ENCODE assay signal across 9 mouse cellular contexts in genomic region chr4:144404456-144405086, GRCm38 (mm10). TPM values are rescaled to one million over a fixed set of nuclear protein-coding genes. Genes with fewer than 3 reads are reported as not detected.
DNase-seq lines count a peak whose midpoint lies in the region; ATAC-seq and TF ChIP-seq lines count a peak whose summit lies in the region.
"Had no signal": no experiment of that assay in that cellular context is flagged by ENCODE, and none has a peak within 500 bp of the region (broad histone marks: within the 10 kb centered on the region; RNA-seq: fewer than 3 reads in every experiment).

No protein-coding gene starts in this region.

- no peaks in the 10 kb centered on the region for H3K27me3 ChIP-seq in heart, embryonic 15.5 days
- H3K27me3 ChIP-seq in kidney, postnatal 0 days (ENCODE audit: insufficient read depth, low read length): no peaks in the 10 kb centered on the region
- H3K27me3 ChIP-seq in stomach, postnatal 0 days (ENCODE audit: control insufficient read depth, insufficient read depth, low read length): no peaks in the 10 kb centered on the region
- H3K27me3 ChIP-seq: Patski had no signal

- no peak for TF ChIP-seq EP300 in stomach, postnatal 0 days (optimal IDR thresholded peaks at IDR 0.05)

- peak overlapping the region; percentile 48 for H3K9ac ChIP-seq in heart, embryonic 15.5 days
- peak overlapping the region; percentile 37; the same call in 1 of the 2 replicates for H3K9ac ChIP-seq in kidney, postnatal 0 days (ENCODE audit: low read depth, low read length)
- peak overlapping the region; percentile 54 for H3K9ac ChIP-seq in stomach, postnatal 0 days (ENCODE audit: low read length)

- WGBS in heart, embryonic 15.5 days: 5% methylated on average over 17 of the region's 17 CpGs
- WGBS in kidney, postnatal 0 days: 3% methylated on average over 16 of the region's 17 CpGs
- WGBS in stomach, postnatal 0 days: 1% methylated on average over 17 of the region's 17 CpGs

- H3K9me3 ChIP-seq in heart, embryonic 15.5 days (replicated peaks): no peaks in the 10 kb centered on the region
- no peaks in the 10 kb centered on the region for H3K9me3 ChIP-seq in kidney, postnatal 0 days (replicated peaks; ENCODE audit: low read length)
- no peaks in the 10 kb centered on the region for H3K9me3 ChIP-seq in stomach, postnatal 0 days (ENCODE audit: control insufficient read depth, low read length)

- ATAC-seq in heart, embryonic 15.5 days (replicated peaks; ENCODE audit: insufficient number of reproducible peaks, insufficient read depth, low FRiP score, low read depth): peak; percentile 77
- peak; percentile 90 for ATAC-seq in kidney, postnatal 0 days (replicated peaks; ENCODE audit: low FRiP score, low read depth)
- peak; percentile 92 for ATAC-seq in stomach, postnatal 0 days (ENCODE audit: low FRiP score, low TSS enrichment)
- ATAC-seq: Patski had no signal

- intact Hi-C loops in left cerebral cortex, postnatal 4 days (cut with DNase I): no loop called here

- peak overlapping the region; percentile 73 for H3K4me2 ChIP-seq in heart, embryonic 15.5 days
- peak overlapping the region; percentile 56 for H3K4me2 ChIP-seq in kidney, postnatal 0 days (ENCODE audit: low read length)
- H3K4me2 ChIP-seq in stomach, postnatal 0 days (replicated peaks; ENCODE audit: low read depth): peak overlapping the region; percentile 60

- TF ChIP-seq CTCF in kidney, postnatal 0 days (IDR thresholded peaks at IDR 0.05; ENCODE audit: low read depth): no peak
- no peak for TF ChIP-seq CTCF in stomach, postnatal 0 days (IDR thresholded peaks at IDR 0.05; ENCODE audit: low read depth)

- peaks cover 9% of the 10 kb centered on the region for H3K4me1 ChIP-seq in heart, embryonic 15.5 days (replicated peaks)
- no peaks in the 10 kb centered on the region for H3K4me1 ChIP-seq in kidney, postnatal 0 days (replicated peaks; ENCODE audit: insufficient read depth, low read length)
- H3K4me1 ChIP-seq in stomach, postnatal 0 days (replicated peaks; ENCODE audit: control insufficient read depth, insufficient read depth): no peaks in the 10 kb centered on the region

- peak; percentile 1 for DNase-seq in left cerebral cortex, postnatal 4 days
- no peak for DNase-seq in left cerebral cortex, adult 18-20 months (ENCODE audit: low spot score in 2 of 2)
- DNase-seq in kidney, postnatal 0 days (ENCODE audit: low spot score): peak; percentile 79
- DNase-seq in lung, postnatal 25 days (ENCODE audit: low spot score): peak; percentile 10
- peak; percentile 80 for DNase-seq in stomach, postnatal 0 days (ENCODE audit: low spot score)
- DNase-seq in left cerebral cortex, adult 8-10 months (ENCODE audit: low spot score in 2 of 2): no peak
- no peak for DNase-seq in frontal cortex, adult 2 months (ENCODE audit: extremely low spot score in 1 of 2, low spot score in 1 of 2)

- no peaks in the 10 kb centered on the region for H3K36me3 ChIP-seq in heart, embryonic 15.5 days
- H3K36me3 ChIP-seq in kidney, postnatal 0 days (ENCODE audit: insufficient read depth, low read length): no peaks in the 10 kb centered on the region
- H3K36me3 ChIP-seq in stomach, postnatal 0 days (ENCODE audit: control insufficient read depth, insufficient read depth, low read length): no peaks in the 10 kb centered on the region

- H3K4me3 ChIP-seq in heart, embryonic 15.5 days: peak overlapping the region; percentile 51
- H3K4me3 ChIP-seq in kidney, postnatal 0 days (replicated peaks; ENCODE audit: low read depth, low read length): peak overlapping the region; percentile 21; the same call in 1 of the 2 replicates
- peak overlapping the region; percentile 28 for H3K4me3 ChIP-seq in stomach, postnatal 0 days (ENCODE audit: low read depth, low read length)

- H3K27ac ChIP-seq in heart, embryonic 15.5 days: peak overlapping the region; percentile 53; the same call in 1 of the 2 replicates
- no peak overlapping the region for H3K27ac ChIP-seq in kidney, postnatal 0 days
- peak overlapping the region; percentile 73 for H3K27ac ChIP-seq in stomach, postnatal 0 days (replicated peaks)

RNA-seq across cellular contexts. Expression of gene Pramef12, which starts 3.7 kb away (rescaled TPM):
- total RNA-seq in left cerebral cortex, postnatal 4 days (2021): not detected
- total RNA-seq in left cerebral cortex, adult 18-20 months (2021): not detected
- 0.16 TPM in 1 of 2 replicates, not detected in the other for polyA plus RNA-seq in heart, embryonic 15.5 days (2015; fragmentation: Nextera tagmentation; extraction: Ambion mirVana)
- 0.37 and 0.39 TPM in 2 replicates for polyA plus RNA-seq in kidney, postnatal 0 days (2015; fragmentation: Nextera tagmentation; extraction: Ambion mirVana)
- 0.25 and 0.28 TPM in 2 replicates for polyA plus RNA-seq in stomach, postnatal 0 days (2015; fragmentation: Nextera tagmentation; extraction: Ambion mirVana)
- not detected for total RNA-seq in left cerebral cortex, adult 8-10 months (2022)
- 0.04 and 0.59 TPM in 2 replicates for polyA plus RNA-seq in frontal cortex, adult 2 months (2012; rRNA removed)

RNA-seq across cellular contexts. Expression of gene Pramef20, which starts 26.8 kb away (rescaled TPM):
- not detected for total RNA-seq in left cerebral cortex, postnatal 4 days (2021)
- total RNA-seq in left cerebral cortex, adult 18-20 months (2021): not detected
- not detected in 2 replicates for polyA plus RNA-seq in heart, embryonic 15.5 days (2015; fragmentation: Nextera tagmentation; extraction: Ambion mirVana)
- polyA plus RNA-seq in kidney, postnatal 0 days (2015; fragmentation: Nextera tagmentation; extraction: Ambion mirVana): not detected in 2 replicates
- not detected in 2 replicates for polyA plus RNA-seq in stomach, postnatal 0 days (2015; fragmentation: Nextera tagmentation; extraction: Ambion mirVana)
- not detected for total RNA-seq in left cerebral cortex, adult 8-10 months (2022)
- polyA plus RNA-seq in frontal cortex, adult 2 months (2012; rRNA removed): not detected in 2 replicates
- polyA plus RNA-seq: Patski had no signal

RNA-seq across cellular contexts. Expression of gene 1700012P22Rik, which starts 34.0 kb away (rescaled TPM):
- total RNA-seq in left cerebral cortex, postnatal 4 days (2021): not detected
- total RNA-seq in left cerebral cortex, adult 18-20 months (2021): not detected
- polyA plus RNA-seq in heart, embryonic 15.5 days (2015; fragmentation: Nextera tagmentation; extraction: Ambion mirVana): not detected in 2 replicates
- not detected in 2 replicates for polyA plus RNA-seq in kidney, postnatal 0 days (2015; fragmentation: Nextera tagmentation; extraction: Ambion mirVana)
- not detected in 2 replicates for polyA plus RNA-seq in stomach, postnatal 0 days (2015; fragmentation: Nextera tagmentation; extraction: Ambion mirVana)
- total RNA-seq in left cerebral cortex, adult 8-10 months (2022): not detected
- not detected in 2 replicates for polyA plus RNA-seq in frontal cortex, adult 2 months (2012; rRNA removed)
- polyA plus RNA-seq: Patski had no signal

RNA-seq across cellular contexts. Expression of gene Gm13119, which starts 46.8 kb away (rescaled TPM):
- not detected for total RNA-seq in left cerebral cortex, postnatal 4 days (2021)
- not detected for total RNA-seq in left cerebral cortex, adult 18-20 months (2021)
- polyA plus RNA-seq in heart, embryonic 15.5 days (2015; fragmentation: Nextera tagmentation; extraction: Ambion mirVana): not detected in 2 replicates
- polyA plus RNA-seq in kidney, postnatal 0 days (2015; fragmentation: Nextera tagmentation; extraction: Ambion mirVana): not detected in 2 replicates
- not detected in 2 replicates for polyA plus RNA-seq in stomach, postnatal 0 days (2015; fragmentation: Nextera tagmentation; extraction: Ambion mirVana)
- not detected for total RNA-seq in left cerebral cortex, adult 8-10 months (2022)
- not detected in 2 replicates for polyA plus RNA-seq in frontal cortex, adult 2 months (2012; rRNA removed)

RNA-seq across cellular contexts. Expression of gene Gm9944, which starts 48.5 kb away (rescaled TPM):
- total RNA-seq in left cerebral cortex, postnatal 4 days (2021): not detected
- not detected for total RNA-seq in left cerebral cortex, adult 18-20 months (2021)
- polyA plus RNA-seq in heart, embryonic 15.5 days (2015; fragmentation: Nextera tagmentation; extraction: Ambion mirVana): not detected in 2 replicates
- polyA plus RNA-seq in kidney, postnatal 0 days (2015; fragmentation: Nextera tagmentation; extraction: Ambion mirVana): not detected in 2 replicates
- polyA plus RNA-seq in stomach, postnatal 0 days (2015; fragmentation: Nextera tagmentation; extraction: Ambion mirVana): not detected in 2 replicates
- not detected for total RNA-seq in left cerebral cortex, adult 8-10 months (2022)
- not detected in 2 replicates for polyA plus RNA-seq in frontal cortex, adult 2 months (2012; rRNA removed)
- polyA plus RNA-seq: Patski had no signal

Comparison
In these comparisons a context has a peak if more than half of its experiments do, and no peak if none do; other contexts are left out.
1. DNase-seq: peak in left cerebral cortex, postnatal 4 days (single experiment), kidney, postnatal 0 days (single experiment), lung, postnatal 25 days (single experiment) and stomach, postnatal 0 days (single experiment); none in left cerebral cortex, adult 18-20 months (0 of 2), left cerebral cortex, adult 8-10 months (0 of 2) and frontal cortex, adult 2 months (0 of 2).
2. Peak in every context shown above with its lines, with median percentiles within 50 percentile points of each other: ATAC-seq, H3K4me2 ChIP-seq, H3K4me3 ChIP-seq and H3K9ac ChIP-seq.